Mouse (Mus musculus): ENCODE data around the gene Olfr1390.
"Not testable (repeated sequence)": the region's sequence is repeated elsewhere in the genome, so short reads cannot be mapped to it uniquely, and the experiment has no call there.

DNA sequence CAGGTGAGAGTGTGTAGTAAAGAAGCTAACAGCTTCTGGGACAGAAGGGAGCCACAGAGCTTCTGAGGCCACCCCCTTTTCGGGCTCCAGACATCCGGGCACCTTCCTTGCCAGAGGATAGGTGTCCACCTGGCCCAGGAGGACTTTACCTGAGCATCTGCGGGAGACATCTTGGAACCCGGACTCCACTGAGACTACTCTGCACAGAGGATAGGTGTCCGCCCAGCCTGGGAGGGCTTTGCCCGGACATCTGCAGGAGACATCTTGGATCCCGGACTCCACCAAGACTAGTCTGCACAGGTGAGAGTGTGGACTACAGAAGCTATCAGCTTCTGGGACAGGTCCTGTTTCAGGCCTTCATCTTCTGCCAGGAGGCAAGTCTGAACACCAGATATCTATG is 51.1 kb downstream of the Olfr1390 start:
- not testable (repeated sequence) for TF ChIP-seq CTCF (IDR thresholded peaks at IDR 0.05; ENCODE audit: low read depth, low read length); GATA1 (IDR thresholded peaks at IDR 0.05; ENCODE audit: borderline replicate concordance, low read length); POLR2AphosphoS5 (IDR thresholded peaks at IDR 0.05; ENCODE audit: insufficient replicate concordance, low read depth, low read length); TAL1 (conservative IDR thresholded peaks at IDR 0.05; ENCODE audit: low read depth, low read length)
